Mouse (Mus musculus) myocyte (in vitro differentiated cells): Measurements from ENCODE around the gene Efcc1.

Experiments
- CEBPB ChIP-seq: IDR thresholded peaks from 2 replicates; pipeline ENCODE4 v1.6.1; 2011; ENCODE audit warnings: mild to moderate bottlenecking, moderate library complexity; ENCODE audit not compliant: poor library complexity, insufficient read depth, severe bottlenecking
- E2F4 ChIP-seq: IDR thresholded peaks from one replicate; pipeline ENCODE4 v1.6.1; 2011; ENCODE audit warnings: mild to moderate bottlenecking, control low read depth, moderate library complexity; ENCODE audit not compliant: insufficient read depth
- MAX ChIP-seq: IDR thresholded peaks from one replicate; pipeline ENCODE4 v1.6.1; 2011; ENCODE audit warnings: low read depth, mild to moderate bottlenecking, control low read depth
- MYOD1 ChIP-seq, 3 experiments: IDR thresholded peaks; one replicate each; pipeline ENCODE4 v1.6.1; 2011; ENCODE audit warnings: control low read depth in 2 of 3, low read depth in 2 of 3, mild to moderate bottlenecking in 2 of 3, moderate library complexity in 1 of 3; ENCODE audit not compliant: insufficient read length in 2 of 3, control insufficient read depth in 1 of 3
- MYOG ChIP-seq, 3 experiments: IDR thresholded peaks; one replicate each; pipeline ENCODE4 v1.6.1; 2011; ENCODE audit warnings: control low read depth in 2 of 3, low read depth in 2 of 3, mild to moderate bottlenecking in 2 of 3; ENCODE audit not compliant: insufficient read length in 2 of 3, control insufficient read depth in 1 of 3, insufficient read depth in 1 of 3
- POLR2A ChIP-seq: IDR thresholded peaks from one replicate; pipeline ENCODE4 v1.6.1; 2011; ENCODE audit warnings: low read depth, mild to moderate bottlenecking, control low read depth, moderate library complexity; ENCODE audit not compliant: insufficient read length
- POLR2AphosphoS2 ChIP-seq: IDR thresholded peaks from one replicate; pipeline ENCODE4 v1.6.1; 2011; ENCODE audit warnings: low read depth, control low read depth; ENCODE audit not compliant: insufficient read length
- TCF12 ChIP-seq: IDR thresholded peaks from one replicate; pipeline ENCODE4 v1.6.1; 2011; ENCODE audit warnings: mild to moderate bottlenecking, control low read depth; ENCODE audit not compliant: poor library complexity, insufficient read depth, severe bottlenecking
- TCF3 ChIP-seq: IDR thresholded peaks from one replicate; pipeline ENCODE4 v1.6.1; 2011; ENCODE audit warnings: low read depth, control low read depth; ENCODE audit not compliant: insufficient read length
- USF1 ChIP-seq: IDR thresholded peaks from one replicate; pipeline ENCODE4 v1.6.1; 2011; ENCODE audit warnings: low read depth, mild to moderate bottlenecking, control low read depth, moderate library complexity

GRCm38 (mm10) chr6:87750184-87750910, 19.7 kb downstream of the Efcc1 start:
- no peak for TF ChIP-seq CEBPB
- no peak for TF ChIP-seq USF1
- no peak for TF ChIP-seq POLR2A
- no peak for TF ChIP-seq POLR2AphosphoS2
- TF ChIP-seq MYOG (IDR thresholded peaks at IDR 0.05; ENCODE audit: control insufficient read depth in 1 of 3, insufficient read depth in 1 of 3, insufficient read length in 2 of 3, low read depth in 2 of 3) = no peak
- TF ChIP-seq TCF12 = no peak
- TF ChIP-seq TCF3 = no peak
- TF ChIP-seq E2F4 = no peak
- no peak for TF ChIP-seq MAX
- no peak for TF ChIP-seq MYOD1 (IDR thresholded peaks at IDR 0.05; ENCODE audit: control insufficient read depth in 1 of 3, insufficient read length in 2 of 3, low read depth in 2 of 3)
